Mouse (Mus musculus) urinary bladder, postnatal 36 days (tissue): Measurements from ENCODE around the gene Kifc1.
"Not testable (repeated sequence)": the region's sequence is repeated elsewhere in the genome, so short reads cannot be mapped to it uniquely, and the experiment has no call there.

Source experiments
- DNase-seq, 2 experiments: peaks; one replicate each; pipeline ENCODE4 v3.0.0; 2022; ENCODE audit warnings: low spot score in 2 of 2, mixed read lengths in 1 of 2

The Kifc1 gene

DNA sequence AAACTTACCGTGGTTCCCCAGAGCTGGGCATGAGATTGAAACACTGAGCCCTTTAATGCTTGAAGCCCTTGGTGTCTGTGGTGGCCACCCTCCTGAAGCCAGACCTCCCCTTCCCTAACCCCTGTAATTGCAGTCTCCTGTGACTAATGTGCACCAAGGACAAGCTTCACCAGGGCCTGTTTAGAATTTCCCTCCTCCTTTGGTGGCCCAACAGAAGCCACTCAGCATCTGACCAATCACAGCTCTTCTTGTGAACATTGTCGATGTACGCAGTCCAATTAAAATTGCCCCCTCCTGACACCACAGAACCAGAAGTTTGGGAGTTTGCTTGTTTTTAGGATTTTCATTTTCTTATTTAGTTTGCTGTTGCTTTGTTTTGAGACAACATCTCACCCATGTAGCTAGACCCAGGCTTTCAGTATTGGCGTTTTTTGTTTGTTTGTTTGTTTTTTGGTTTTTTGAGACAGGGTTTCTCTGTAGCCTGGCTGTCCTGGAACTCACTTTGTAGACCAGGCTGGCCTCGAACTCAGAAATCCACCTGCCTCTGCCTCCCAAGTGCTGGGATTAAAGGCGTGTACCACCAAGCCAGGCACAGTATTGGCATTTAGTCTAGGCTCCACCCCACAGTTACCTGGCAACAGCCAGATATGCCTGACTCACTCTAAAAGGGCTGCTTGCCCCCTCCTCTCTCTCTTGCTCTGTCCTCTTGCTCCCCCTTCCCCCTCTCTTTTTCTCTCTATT is 13.6 kb upstream of the Kifc1 start:
- DNase-seq = not testable (repeated sequence)

DNA sequence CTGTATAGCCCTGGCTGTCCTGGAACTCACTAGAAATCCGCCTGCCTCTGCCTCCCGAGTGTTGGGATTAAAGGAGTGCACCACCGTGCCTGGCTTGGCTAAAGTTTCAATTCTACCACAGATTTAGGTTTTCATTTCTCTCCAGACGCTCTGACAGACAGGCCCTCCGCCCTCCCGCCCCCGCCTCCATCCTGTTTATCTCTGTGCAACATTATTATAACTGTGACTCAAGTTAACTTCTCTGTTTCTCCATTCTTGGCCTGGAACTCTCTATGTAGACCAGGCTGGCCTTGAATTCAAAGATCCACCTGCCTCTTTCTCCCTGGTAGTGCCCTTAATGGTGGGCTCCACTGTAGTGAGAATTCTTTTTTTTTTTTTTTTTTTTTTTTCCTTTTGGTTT is 12.0 kb upstream of the Kifc1 start:
- DNase-seq = no peak

DNA sequence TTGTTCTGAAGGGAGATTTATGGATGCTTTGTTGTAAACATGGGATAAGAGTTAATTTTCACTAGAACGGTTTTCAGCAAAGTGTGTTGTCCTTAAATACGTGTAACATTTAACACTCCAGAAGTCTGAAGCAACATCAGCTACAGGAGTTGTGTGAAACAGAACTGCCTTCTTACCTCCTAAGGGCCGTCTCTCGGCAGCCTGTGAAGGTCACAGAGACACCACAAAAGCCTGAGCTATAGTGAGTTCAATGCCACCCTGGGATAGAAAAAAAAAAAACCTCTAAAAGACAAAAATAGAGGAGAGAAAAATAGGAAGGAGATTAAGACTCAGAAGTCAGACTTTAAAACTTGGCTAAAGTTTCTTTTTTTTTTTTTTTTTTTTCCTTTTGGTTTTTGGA is 11.6 kb upstream of the Kifc1 start:
- no peak for DNase-seq

DNA sequence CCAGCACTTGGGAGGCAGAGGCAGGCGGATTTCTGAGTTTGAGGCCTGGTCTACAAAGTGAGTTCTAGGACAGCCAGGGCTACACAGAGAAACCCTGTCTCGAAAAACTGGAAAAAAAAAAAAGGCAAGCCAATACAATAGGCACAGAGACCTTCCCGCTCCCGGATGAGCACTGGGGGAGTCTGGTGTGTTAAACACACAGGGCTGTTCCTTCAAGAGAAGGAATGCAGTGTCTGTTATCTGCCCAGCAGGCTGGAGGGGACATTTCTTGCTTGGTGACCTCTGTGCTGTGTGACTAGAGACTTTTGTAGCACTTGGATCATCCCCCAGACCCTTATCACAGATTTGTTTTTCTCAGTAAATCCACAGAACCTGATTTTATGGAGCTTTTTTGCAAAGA is 11.2 kb upstream of the Kifc1 start:
- DNase-seq = no peak

DNA sequence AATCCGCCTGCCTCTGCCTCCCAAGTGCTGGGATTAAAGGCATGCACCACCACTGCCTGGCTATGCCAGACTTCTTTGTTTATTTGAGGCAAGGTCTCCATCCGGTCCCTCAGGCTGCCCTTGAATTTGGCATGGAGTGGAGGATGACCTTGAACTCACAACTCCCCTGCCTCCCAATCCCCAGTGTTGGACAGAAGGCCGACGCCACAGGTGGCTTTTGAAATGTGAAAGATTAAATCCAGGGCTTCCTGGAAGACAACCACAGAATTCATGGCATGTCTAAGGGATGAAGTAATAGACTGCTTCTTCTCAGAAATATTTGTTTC is 10.5 kb upstream of the Kifc1 start:
- DNase-seq = no peak

DNA sequence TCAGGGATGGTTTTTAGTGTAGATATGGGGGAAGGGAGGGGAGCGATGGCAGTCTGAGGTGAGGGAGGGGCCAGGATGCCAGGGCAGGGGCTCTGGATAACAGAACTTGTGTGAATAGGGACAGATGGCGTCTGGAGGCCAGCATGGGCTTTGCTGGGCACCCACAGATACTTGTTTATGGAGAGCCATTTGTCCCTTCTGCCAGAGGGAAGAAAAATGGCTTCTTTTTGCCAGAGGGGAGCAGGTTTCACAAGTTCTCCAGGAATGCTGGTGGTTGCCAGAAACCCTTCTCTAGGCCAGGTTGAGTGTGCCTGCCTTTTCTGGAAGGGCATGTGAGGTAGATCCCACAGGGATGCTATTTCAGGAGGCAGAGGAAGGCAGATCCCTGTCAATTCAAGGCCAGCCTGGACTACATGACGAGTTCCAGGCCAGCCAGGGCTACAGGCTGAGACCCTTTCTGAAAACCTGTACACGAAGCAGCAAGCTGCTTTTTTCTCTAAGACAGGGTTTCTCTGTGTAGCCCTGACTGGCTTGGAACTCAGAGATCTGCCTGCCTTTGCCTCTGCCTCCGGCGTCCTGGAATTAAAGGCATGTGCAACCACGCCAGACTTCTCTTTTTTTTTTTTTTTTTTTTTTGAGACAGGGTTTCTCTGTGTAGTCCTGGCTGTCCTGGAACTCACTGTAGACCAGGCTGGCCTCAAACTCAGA is 10.0 kb upstream of the Kifc1 start:
- DNase-seq = no peak

DNA sequence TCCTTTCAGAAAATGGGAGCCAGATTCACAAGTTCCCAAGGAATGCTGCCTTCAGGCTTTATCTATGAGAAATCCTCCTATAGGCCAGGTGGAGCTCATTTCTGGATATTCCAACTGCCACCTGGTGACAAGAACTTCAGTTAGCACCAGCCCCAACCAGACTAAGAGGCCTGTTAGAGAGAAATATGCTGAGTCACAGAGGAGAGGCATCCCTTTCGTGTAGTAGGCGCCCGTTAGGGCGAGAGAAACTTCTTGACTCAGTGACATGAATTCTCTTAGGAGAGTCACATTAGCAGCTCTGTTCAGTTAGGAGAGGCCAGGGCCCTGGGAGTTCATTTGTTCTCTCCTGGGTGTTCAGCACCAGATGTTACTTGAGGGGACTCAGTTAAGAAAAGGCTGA is 9.2 kb upstream of the Kifc1 start:
- no peak for DNase-seq

DNA sequence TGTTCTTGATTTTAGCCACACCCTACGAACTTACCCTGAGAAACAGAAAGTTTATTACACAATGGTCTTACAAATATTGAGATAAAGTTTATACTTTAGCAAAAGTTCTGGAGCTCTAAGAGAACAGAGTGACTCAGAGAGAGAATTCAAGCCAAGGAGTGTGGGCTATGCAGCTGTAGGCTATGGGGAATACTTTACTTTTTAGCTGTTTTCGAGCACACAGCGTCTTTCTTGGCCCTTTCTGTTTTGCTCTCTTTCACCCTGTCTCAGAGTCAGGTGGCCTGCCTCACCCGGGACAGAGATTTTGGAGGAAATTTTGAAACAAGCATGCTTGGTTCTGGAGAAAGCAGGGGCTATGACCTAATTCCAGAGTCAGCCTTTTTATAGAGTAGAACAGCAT is 7.7 kb upstream of the Kifc1 start:
- DNase-seq = not testable (repeated sequence)

DNA sequence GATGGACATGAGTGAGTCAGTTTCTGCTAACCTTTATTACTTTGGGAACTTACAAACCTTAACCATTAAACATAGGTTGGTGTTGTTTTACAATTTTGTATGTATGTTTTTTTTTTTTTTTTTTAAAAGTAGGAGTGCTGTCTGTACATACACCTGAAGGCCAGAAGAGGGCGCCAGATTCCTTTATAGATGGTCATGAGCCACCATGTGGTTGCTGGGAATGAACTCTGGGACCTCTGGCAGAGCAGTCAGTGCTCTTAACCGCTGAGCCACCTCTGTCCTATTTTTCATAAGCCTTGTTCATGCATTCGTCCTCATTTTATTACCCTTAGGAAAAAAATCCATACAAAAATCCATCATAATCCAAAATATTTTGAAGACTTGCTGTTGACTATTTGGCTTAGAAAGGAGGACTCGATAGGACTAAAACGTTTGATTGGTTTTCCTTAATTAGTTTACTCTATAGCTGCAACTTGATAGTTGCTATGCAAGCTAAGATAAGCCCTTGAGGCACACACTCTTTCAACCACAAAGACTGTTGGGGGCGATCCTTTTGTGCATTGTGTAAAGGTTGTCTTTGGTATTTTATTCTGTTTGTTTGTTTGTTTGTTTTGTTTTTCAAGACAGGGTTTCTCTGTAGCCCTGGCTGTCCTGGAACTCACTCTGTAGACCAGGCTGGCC is 6.8 kb upstream of the Kifc1 start:
- no peak for DNase-seq

DNA sequence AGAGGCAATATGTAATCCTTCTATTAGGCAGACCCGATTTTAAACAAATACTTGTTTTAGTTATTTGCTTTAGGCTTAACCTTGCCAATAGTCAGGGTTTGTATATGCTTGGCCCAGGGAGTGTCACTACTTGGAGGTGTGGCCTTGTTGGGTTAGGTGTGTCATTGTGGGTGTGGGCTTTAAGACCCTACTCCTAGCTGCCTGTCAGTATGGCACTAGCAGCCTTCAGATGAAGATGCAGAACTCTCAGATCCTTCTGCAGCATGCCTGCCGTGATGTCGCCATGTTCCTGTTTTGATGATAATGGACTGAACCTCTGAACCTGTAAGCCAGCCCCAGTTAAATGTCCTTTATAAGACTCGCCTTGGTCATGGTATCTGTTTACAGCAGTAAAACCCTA is 2.5 kb upstream of the Kifc1 start:
- DNase-seq = not testable (repeated sequence)

DNA sequence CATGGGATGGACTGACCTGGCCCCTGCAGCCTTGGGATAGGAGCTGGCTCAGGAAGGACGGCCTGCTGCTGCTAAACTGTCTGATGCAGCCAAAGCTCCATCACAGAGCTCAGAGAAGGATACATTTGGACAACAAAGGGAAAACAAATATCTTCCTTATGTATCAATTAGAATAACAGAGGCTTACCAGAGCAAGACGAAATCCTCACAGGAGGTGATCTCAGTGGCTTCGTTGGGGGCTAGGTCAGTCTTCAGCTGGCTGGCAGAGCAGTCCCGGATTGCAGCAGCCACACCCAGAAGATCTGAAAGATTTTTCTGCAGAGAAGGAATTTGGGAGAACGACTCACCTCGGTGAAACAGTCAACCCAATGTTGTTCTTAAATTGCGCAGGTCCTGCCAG is 2.0 kb upstream of the Kifc1 start:
- no peak for DNase-seq

DNA sequence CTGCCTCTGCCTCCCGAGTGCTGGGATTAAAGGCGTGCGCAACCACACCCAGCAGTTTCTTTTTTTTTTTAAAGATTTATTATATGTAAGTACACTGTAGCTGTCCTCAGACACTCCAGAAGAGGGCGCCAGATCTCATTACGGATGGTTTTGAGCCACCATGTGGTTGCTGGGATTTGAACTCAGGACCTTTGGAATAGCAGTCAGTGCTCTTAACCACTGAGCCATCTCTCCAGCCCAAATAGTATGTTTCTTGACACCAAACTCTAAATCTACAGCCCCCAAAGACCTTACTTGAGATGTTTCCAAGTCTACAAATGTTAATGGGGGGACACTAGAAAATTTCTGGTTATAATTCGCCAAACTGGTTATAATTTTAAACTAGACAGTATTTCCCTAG is 1.4 kb upstream of the Kifc1 start:
- not testable (repeated sequence) for DNase-seq

DNA sequence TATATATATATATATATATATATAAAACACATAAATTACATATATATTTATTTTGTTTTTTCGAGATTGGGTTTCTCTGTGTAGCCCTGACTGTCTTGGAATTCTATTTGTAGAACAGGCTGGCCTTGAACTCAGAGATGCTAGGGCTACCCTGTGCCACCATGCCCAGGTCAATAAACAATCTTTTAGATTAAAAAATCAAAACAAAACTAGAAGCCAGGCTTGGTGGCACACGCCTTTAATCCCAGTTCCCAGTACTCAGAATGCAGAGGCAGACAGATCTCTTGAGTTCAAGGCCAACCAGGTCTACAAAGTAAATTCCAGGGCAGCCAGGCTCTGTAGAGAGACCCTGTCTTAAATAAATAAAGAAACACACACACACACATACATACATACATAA is 896 bp upstream of the Kifc1 start:
- no peak for DNase-seq

DNA sequence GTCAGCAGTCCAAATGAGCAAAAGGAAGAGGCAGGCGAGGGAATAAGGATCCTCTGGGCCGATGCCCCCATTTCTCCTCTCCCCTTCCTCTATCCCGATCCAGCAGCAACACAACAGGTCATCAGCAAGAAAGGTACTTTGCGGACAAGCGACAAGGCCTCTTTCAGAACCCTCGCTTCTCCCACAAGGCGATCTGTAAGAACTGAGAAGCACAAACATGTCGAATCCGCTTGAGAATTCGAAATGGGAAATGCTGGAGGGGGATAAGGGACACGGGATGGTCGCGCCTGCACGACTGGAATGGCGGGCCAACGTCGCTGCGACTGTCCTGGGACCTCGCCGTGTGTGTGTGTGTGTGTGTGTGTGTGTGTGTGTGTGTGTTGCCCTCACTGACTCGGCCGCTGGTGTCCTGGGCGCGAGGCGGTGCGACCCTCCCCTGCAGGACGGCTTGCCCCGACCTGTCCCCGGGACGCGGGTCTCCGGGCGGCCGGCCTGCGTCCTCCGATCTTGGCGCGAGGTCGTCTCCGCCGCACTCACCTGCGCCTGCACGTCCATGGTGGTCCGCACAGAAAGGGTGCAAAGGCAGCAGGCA is 424 bp downstream of the Kifc1 start:
- DNase-seq = not testable (repeated sequence)

DNA sequence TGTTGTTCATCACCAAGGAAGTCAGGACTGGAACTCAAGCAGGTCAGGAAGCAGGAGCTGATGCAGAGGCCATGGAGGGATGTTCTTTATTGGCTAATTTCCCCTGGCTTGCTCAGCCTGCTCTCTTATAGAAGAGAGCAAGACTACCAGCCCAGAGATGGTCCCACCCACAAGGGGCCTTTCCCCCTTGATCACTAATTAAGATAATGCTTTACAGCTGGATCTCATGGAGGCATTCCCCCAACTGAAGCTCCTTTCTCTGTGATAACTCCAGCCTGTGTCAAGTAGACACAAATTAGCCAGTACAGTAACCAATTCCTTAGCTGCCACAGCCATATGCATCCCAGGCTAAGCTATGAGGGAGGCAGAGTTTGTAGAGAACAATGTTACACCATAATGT is 2.2 kb downstream of the Kifc1 start:
- DNase-seq = not testable (repeated sequence)

DNA sequence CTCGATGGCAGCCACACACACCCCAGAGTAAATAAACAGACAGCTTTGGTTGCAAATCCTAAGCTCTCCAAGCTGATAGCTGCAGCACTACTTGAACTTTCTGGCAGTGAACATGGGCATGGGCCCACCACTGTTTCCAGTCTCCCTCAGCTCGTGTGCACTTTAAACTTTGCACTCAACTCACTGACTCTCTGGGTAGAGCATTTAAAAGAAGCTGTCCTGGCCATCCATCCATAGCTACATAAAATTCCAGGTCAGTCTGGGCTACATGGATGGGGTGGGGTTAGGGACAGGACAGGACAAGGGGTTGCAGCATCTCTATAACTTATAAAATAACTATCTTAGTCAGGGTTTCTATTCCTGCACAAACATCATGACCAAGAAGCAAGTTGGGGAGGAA is 2.7 kb downstream of the Kifc1 start:
- not testable (repeated sequence) for DNase-seq

DNA sequence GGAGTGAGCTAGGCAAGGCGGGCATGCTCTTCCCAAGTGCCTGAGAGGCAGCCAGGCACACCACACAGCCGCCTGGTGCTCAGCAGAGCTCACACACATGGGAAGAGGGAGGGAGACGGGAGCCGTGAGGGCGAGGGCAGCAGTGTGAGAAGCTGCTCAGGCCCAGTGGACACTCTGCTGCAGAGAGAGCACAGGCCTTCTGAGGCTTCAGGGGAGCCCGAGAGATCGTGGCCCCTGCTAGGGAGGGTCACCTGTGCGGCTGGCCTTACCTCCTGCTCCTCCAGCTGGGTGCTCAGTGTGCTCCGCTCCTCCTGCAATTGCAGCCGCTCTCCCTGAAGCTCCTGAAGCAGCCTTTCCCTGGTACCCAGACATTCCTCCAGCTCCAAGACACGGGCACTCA is 6.1 kb downstream of the Kifc1 start:
- DNase-seq = not testable (repeated sequence)

DNA sequence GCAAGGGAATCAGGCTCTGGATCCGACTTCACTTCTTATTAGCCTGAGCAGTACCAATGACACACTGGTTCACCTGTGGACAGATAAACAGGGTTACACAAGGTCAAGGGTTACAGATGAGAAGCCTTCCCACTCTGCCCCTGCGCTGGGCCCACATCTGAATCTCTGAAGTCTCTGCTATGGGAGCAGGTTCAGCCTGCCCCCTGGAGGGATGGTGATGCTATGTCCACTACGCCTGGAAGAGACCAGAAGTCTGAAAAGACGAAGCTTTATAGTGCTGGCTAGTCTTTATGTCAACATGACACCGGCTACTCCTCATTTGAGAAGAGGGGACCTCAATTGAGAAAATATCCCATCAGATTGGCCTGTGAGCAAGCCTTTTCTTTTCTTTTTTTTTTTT is 14.7 kb downstream of the Kifc1 start:
- not testable (repeated sequence) for DNase-seq

DNA sequence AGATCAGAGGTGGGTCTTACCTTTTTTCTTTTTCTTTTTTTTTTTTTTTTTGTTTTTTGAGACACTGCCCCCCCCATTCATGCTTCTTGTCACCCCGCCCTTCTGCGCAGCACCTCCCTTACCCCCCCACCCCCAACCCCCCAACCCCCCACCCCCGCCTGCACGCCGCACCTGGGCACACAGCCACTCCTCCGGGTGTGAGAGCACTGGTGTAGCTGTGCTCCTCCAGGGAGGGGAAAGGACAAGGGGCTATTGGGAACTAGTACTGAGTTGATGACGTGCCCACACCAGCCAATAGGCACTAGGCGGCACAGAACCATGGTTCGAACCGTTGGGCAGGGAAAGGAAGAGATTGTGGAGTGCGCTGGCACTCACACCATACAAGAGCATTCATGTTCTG is 16.1 kb downstream of the Kifc1 start:
- no peak for DNase-seq

DNA sequence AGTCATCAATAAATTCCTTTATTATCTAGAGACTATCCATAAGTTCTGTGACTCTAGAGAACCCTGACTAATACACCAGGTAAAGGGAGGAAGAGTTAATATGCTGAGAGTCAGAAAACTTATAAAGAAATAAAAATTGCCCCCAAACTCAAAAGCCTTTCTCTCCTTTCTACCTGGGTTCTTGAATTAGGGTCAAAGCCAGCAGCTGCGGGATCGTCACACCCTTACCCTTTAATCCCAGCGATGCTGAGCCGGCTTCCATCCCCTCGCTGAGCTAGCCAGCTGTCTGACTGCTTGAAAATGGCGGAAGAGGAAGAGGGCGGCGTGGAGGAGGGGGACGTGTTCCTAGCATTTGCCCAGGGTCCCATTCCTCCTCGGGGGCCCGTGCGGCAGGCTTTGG is 16.9 kb downstream of the Kifc1 start, which contains the start of gene Gm7029:
Gene Gm7029, plus strand, starts transcription at position 301 of the 400 bp plus-strand sequence.
- not testable (repeated sequence) for DNase-seq

DNA sequence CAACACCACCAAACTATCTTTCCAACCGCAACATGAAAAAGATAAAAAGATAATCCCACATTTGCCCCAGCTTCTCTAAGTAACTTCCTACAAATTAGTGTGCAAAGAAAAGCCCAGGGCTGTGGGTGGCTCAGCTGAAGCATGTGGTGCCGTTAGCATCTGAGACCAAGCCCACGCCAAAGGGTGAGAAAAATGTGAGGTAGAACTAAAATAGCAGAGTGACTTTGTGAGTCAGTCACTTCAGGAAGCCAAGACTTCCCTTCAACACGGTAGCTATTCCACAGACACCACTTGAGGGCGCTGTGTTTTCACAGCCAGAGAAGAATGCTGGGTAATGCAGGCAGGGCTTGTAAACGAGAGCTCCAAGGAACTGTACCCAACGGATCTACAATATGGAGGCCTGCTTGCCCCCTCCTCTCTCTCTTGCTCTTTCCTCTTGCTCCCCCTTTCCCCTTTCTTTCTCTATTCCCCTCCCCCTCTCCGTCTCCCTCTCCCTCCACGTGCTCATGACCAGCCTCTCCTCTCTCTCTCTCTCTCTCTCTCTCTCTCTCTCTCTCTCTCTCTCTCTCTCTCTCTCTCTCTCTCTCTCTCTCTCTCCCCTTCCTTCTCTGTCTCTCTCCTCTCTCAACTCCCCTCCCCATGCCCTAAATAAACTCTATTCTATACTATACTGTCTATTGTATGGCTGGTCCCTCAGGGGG is 25.0 kb downstream of the Kifc1 start:
- peak; percentile 13 to 27 for DNase-seq

DNA sequence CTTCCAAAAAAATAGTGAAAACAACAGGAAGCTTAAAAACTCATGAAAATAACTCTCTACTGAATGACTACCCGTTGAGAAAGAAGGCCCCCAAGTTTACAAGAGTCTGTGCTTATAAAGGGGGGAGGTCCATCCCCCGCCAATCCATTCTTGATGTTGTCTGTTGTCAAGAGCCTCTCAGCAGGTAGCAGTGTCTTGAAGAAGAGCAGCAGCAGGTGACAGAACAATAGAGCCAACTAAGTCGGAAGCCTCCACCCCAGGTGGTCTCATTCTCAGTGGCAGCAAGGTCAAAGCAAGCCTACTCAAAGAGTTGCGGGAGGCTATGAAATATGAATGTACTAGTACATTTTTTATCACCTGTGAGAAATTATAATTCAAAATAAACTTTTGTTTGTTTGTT is 32.6 kb downstream of the Kifc1 start:
- DNase-seq = no peak
